Mouse (Mus musculus) heart, embryonic 11.5 days (tissue): ENCODE data around the gene Dnal4. TPM values are rescaled to one million over a fixed set of nuclear protein-coding genes. Genes with fewer than 3 reads are reported as not detected.
A peak's percentile ranks its signal among the peaks of the same experiment; 100 is the strongest.

Experiments
- ATAC-seq: fragments of 200-750 bp; cut with Nextera tagmentation; replicated peaks from 2 replicates; pipeline ENCODE4 v1.8.0; 2017; ENCODE audit warnings: moderate library complexity; ENCODE audit not compliant: insufficient number of reproducible peaks, low FRiP score, low TSS enrichment
- H3K27ac ChIP-seq: fragments of 300-500 bp; sonication (generic); 2 replicates; pipeline ENCODE4 v1.5.1; 2014; ENCODE audit warnings: mild to moderate bottlenecking, low read depth, low read length
- H3K27me3 ChIP-seq: fragments of 300-500 bp; sonication (generic); 2 replicates; pipeline ENCODE4 v1.6.1; 2014; ENCODE audit warnings: mild to moderate bottlenecking, low read length, mixed read lengths; ENCODE audit not compliant: control insufficient read depth, insufficient read depth
- H3K36me3 ChIP-seq: fragments of 300-500 bp; sonication (generic); 2 replicates; pipeline ENCODE4 v1.6.1; 2014; ENCODE audit warnings: mild to moderate bottlenecking, low read length, moderate library complexity, mixed read lengths; ENCODE audit not compliant: control insufficient read depth, insufficient read depth
- H3K4me1 ChIP-seq: fragments of 300-500 bp; sonication (generic); 2 replicates; pipeline ENCODE4 v1.6.1; 2014; ENCODE audit warnings: low read length; ENCODE audit not compliant: control insufficient read depth, insufficient read depth
- H3K4me2 ChIP-seq: fragments of 300-500 bp; sonication (generic); 2 replicates; pipeline ENCODE4 v1.6.1; 2014; ENCODE audit warnings: mild to moderate bottlenecking, moderate library complexity
- H3K4me3 ChIP-seq: fragments of 300-500 bp; sonication (generic); 2 replicates; pipeline ENCODE4 v1.5.1; 2014; ENCODE audit warnings: low read depth, low read length
- H3K9ac ChIP-seq: fragments of 300-500 bp; sonication (generic); 2 replicates; pipeline ENCODE4 v1.6.1; 2014; ENCODE audit warnings: mild to moderate bottlenecking, low read depth, low read length, moderate library complexity
- H3K9me3 ChIP-seq: fragments of 300-500 bp; sonication (generic); replicated peaks from 2 replicates; pipeline ENCODE4 v1.6.1; 2016; ENCODE audit warnings: low read length; ENCODE audit not compliant: control insufficient read depth
- WGBS: fragments of 180-500 bp; shearing (Covaris S2); extraction: QIAGEN DNeasy Blood & Tissue Kit; methylation state at CpG from one replicate; pipeline ENCODE4 v1.1.7; 2014; ENCODE audit not compliant: insufficient replicate concordance; 5-methylcytosine and 5-hydroxymethylcytosine counted together
- polyA plus RNA-seq: library from polyadenylated mRNA; unstranded; fragments of >200 nt; fragmentation: Nextera tagmentation; extraction: Ambion mirVana; gene quantifications from 2 replicates; pipeline ENCODE4 v1.2.1, GENCODE M21; 2014

The Dnal4 gene
- polyA plus RNA-seq, 1 experiment from 2014 or later: 37.3 TPM

DNA sequence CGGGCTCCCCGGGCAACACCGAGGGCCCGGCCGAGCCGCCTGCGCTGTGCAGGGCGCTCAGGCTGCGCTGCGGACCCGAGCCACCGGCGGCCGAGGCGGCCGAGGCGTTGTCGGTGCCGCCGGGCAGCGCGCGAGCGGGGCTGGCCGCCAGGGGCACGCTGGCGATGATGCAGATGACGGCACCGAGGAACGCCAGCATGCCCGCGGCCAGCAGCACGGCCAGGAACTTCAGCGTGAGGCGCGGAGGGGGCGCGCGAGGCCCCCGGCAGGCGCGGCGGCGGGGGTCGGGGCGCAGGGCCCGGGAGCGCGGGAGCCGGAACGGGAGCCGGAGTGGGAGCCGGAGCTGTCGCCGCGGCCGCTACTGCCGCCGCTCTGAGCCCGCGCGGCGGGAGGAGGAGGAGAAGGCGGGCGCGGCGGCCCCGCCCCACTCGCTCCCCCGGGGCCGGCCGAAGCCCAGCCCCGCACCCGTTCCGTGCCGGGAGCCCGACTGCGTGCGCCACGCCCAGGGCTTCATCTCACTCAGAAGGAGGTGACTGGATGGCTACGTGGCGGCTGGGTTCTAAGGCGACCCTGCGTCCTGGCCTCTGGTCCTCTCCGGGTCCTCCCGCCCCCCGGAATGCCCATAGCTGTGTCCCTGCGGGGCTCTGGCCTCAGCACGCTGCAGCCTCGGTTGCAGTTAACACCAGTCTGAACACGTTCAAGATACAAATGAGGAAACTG lies 26.9 kb upstream of the Dnal4 start, which contains the start of gene Nptxr:
Gene Nptxr (minus strand): TSS at position 415 of the 720 bp plus-strand sequence.
- Histone ChIP-seq H3K27me3 (peaks cover 85% of the 10 kb centered on the region), H3K4me3 (peak within 1 kb of the TSS; percentile 59), H3K36me3 (no peaks in the 10 kb centered on the region), H3K9me3 (no peaks in the 10 kb centered on the region), H3K4me2 (peak within 1 kb of the TSS; percentile 90), H3K9ac (peak within 1 kb of the TSS; percentile 54), H3K4me1 (peaks cover 8% of the 10 kb centered on the region; the same call in 1 of the 2 replicates), H3K27ac (no peak within 1 kb of the TSS)
- under 1% methylated on average over 85 of the region's 91 CpGs for WGBS
- peak; percentile 53 for ATAC-seq

DNA sequence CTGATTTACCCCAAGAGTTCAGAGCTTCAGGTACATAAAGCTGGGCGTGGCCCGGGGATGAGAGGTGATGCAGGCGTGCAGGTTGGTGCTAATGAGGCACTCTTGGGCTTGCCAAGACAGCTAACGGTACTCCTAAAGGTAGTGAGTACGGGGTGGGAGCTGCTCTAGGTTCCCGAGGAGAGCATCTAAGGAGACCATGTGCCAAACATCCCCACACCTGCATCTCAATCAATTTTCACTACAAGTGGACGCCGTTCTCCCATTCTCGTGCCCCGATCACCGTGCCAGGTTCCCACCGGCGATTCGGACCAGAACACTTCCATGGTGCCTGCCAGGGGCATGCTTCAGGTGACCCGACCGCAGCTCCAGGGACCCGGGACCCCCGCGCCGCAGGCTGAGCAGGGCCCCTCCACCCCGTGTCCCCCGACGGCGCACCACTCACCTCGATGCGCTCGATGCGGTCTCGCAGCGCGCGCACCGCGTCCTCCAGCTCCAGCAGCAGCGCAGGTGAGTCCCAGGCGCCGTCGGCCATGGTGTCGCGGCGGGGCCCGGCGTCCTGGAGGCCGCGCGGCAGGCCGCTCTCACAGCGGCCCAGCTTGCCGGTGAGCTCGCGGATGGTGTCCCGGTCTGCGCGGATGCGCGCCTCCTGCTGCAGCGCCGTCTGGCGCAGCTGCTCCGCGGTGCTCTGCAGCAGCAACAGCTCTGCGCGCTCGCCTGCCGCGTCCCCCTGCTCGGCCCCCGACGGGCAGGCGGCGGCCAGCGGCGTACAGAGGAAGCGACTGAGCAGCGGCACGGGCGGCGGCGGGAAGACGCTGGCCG lies 26.1 kb upstream of the Dnal4 start:
- Histone ChIP-seq H3K36me3 (no peaks in the 10 kb centered on the region), H3K4me3 (peak overlapping the region; percentile 59), H3K9ac (peak overlapping the region; percentile 54), H3K27me3 (peaks cover 80% of the 10 kb centered on the region), H3K27ac (no peak overlapping the region), H3K4me2 (peak overlapping the region; percentile 90), H3K9me3 (no peaks in the 10 kb centered on the region), H3K4me1 (peaks cover 8% of the 10 kb centered on the region; the same call in 1 of the 2 replicates)
- ATAC-seq: peak; percentile 32; the same call in 1 of the 2 replicates
- 6% methylated on average over 68 of the region's 81 CpGs for WGBS

DNA sequence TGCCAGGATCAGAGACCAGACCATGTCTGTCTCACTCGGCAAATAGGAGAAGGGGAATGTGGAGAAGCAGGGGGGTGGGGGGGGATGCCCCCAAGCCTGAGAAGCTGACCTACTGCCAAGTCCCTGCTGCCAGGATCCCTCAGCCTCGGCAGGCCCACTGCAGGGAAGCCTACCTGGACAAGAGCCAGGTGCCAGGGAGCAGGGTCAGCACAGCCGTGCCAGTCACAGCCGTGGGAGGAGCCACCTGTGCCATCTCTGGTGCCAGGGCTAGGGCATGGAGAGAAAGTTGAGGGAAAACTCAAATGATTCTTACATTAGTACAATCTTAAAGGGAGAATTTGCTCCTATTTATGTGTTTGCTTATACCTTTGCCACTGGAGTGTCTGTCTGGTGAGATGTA lies 24.7 kb upstream of the Dnal4 start:
- WGBS: 58% methylated on average over 4 of the region's 4 CpGs
- H3K4me2 ChIP-seq: no peak overlapping the region
- ATAC-seq: no peak
- H3K36me3 ChIP-seq: no peaks in the 10 kb centered on the region
- no peak overlapping the region for H3K9ac ChIP-seq
- H3K27me3 ChIP-seq: peaks cover 74% of the 10 kb centered on the region
- H3K9me3 ChIP-seq: no peaks in the 10 kb centered on the region
- peaks cover 8% of the 10 kb centered on the region; the same call in 1 of the 2 replicates for H3K4me1 ChIP-seq
- no peak overlapping the region for H3K4me3 ChIP-seq
- H3K27ac ChIP-seq: no peak overlapping the region

DNA sequence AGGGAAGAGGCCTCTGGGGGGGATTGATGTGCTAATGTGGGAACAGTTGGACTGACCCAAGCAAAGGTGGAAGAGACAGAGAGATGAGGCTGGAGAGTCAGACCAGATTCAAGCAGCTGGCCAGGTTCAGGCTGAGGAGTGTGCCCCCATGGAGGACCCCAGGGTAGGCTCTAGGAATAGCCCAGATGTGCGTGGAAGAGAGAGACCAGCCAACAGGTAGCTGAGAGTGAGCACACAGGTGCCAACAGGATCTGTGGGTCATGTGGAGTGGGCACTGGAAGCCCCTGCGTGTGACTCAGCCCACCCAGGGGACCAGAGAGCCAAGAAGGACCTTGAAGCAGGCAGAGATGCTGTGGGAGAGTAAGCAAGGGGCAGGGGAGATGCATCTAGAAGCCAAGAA lies 24.0 kb upstream of the Dnal4 start:
- peaks cover 8% of the 10 kb centered on the region; the same call in 1 of the 2 replicates for H3K4me1 ChIP-seq
- no peak overlapping the region for H3K9ac ChIP-seq
- no peaks in the 10 kb centered on the region for H3K36me3 ChIP-seq
- no peak for ATAC-seq
- peaks cover 71% of the 10 kb centered on the region for H3K27me3 ChIP-seq
- no peaks in the 10 kb centered on the region for H3K9me3 ChIP-seq
- no peak overlapping the region for H3K4me2 ChIP-seq
- 61% methylated on average over 2 of the region's 2 CpGs for WGBS
- H3K4me3 ChIP-seq: no peak overlapping the region
- H3K27ac ChIP-seq: no peak overlapping the region

DNA sequence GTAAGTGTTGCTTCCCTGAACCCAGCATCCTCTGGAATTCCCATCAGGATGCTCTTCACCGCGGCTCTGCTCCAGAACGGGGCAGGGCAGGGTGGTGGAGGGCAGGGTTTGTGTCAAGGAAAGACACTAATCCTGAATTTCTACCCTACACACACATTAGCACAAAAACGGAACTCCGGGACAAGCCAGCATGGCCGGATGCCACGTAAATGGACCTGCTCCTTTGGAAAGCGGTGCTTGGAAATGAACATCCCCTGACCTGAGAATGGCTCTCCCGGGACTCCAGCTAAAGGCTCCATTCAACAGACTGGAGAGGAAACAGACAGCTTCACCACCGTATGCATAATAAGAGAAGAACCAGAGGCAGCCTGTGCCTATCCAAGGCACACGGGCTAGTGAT lies 23.1 kb upstream of the Dnal4 start:
- Histone ChIP-seq H3K9me3 (no peaks in the 10 kb centered on the region), H3K36me3 (no peaks in the 10 kb centered on the region), H3K27ac (no peak overlapping the region), H3K27me3 (peaks cover 62% of the 10 kb centered on the region), H3K4me2 (no peak overlapping the region), H3K4me3 (no peak overlapping the region), H3K9ac (no peak overlapping the region), H3K4me1 (peaks cover 8% of the 10 kb centered on the region; the same call in 1 of the 2 replicates)
- ATAC-seq: no peak
- WGBS: 53% methylated on average over 11 of the region's 11 CpGs

DNA sequence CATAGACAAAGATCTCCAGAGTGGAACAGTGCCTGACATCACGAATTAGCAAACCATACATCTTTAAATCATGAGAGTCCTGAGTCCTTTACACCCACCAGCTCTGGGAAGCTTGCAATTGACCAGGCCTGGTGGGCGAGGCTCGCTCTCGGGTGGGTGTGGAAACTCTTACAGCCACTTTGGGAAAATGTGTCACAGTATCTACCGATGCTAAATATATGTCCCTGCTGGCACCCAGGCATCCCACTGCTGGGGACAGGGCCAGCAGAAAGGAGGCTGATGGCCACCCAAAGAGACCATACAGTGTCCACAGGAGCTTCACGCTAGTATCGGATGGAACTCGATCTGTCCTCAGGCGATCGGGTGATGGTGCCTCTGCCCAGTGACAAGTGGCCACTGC lies 20.9 kb upstream of the Dnal4 start:
- Histone ChIP-seq H3K4me3 (no peak overlapping the region), H3K4me1 (0 out of 2 replicates have a peak, but pooled peaks cover 3% of the 10 kb centered on the region), H3K9me3 (no peaks in the 10 kb centered on the region), H3K4me2 (no peak overlapping the region), H3K27ac (no peak overlapping the region), H3K9ac (no peak overlapping the region), H3K27me3 (peaks cover 45% of the 10 kb centered on the region), H3K36me3 (no peaks in the 10 kb centered on the region)
- no peak for ATAC-seq
- 82% methylated on average over 10 of the region's 10 CpGs for WGBS

DNA sequence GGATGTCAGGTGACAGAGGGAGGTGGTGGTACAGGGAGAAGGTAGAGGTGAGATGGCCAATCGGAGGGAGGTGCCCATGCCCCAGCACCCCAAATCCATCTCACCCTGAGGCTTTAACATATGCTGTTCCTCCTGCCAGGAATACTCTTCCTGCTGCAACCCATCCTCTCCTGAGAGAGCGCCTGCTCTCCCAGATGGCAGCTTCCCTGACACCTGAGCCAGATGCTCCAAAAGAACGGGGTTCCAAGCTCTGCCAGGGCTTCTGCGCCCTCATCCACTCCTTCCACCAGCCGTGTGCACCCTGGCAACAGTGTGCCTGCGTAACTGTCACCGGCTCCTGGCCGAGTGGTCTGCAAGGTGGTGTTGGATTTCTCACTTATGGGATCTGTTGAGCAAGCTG lies 20.0 kb upstream of the Dnal4 start:
- no peak for ATAC-seq
- H3K9ac ChIP-seq: no peak overlapping the region
- no peak overlapping the region for H3K4me3 ChIP-seq
- no peaks in the 10 kb centered on the region for H3K9me3 ChIP-seq
- WGBS: 70% methylated on average over 8 of the region's 8 CpGs
- peaks cover 43% of the 10 kb centered on the region for H3K27me3 ChIP-seq
- H3K27ac ChIP-seq: no peak overlapping the region
- H3K4me1 ChIP-seq: no peaks in the 10 kb centered on the region
- H3K36me3 ChIP-seq: no peaks in the 10 kb centered on the region
- H3K4me2 ChIP-seq: no peak overlapping the region

DNA sequence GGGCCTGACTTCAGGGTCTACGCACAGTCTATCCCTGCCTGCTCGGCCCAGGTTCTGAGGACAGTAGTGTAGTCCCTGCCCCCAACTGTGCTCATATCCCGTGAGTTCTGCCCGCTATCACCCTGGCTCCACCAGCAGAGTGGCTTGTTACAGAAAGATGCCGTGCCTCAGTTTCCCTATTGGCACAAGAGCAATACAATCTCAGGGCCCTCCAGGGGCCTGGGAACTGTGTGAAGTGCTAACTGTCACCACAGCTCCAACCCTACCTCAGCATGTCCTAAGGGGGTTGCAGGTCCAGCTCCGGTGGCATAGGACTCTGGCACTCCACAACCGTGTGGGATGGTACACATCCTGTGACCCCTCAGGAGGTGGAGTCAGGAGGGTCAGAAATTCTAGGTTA lies 19.4 kb upstream of the Dnal4 start:
- no peak for ATAC-seq
- WGBS: 74% methylated on average over 7 of the region's 7 CpGs
- Histone ChIP-seq H3K36me3 (no peaks in the 10 kb centered on the region), H3K9ac (no peak overlapping the region), H3K27ac (no peak overlapping the region), H3K27me3 (peaks cover 44% of the 10 kb centered on the region), H3K9me3 (no peaks in the 10 kb centered on the region), H3K4me1 (no peaks in the 10 kb centered on the region), H3K4me2 (no peak overlapping the region), H3K4me3 (no peak overlapping the region)
